Mouse (Mus musculus) olfactory bulb, adult 2 months (tissue): Measurements from ENCODE around the gene Hsd17b2.

Experiments used
- CTCF ChIP-seq: fragments of 200-500 bp; IDR thresholded peaks from 2 replicates; pipeline ENCODE4 v1.5.1; 2012; ENCODE audit warnings: low read depth, mild to moderate bottlenecking, low read length, moderate library complexity; ENCODE audit not compliant: insufficient read depth
- POLR2A ChIP-seq: fragments of 200-500 bp; IDR thresholded peaks from 2 replicates; pipeline ENCODE4 v1.6.1; 2012; ENCODE audit warnings: mild to moderate bottlenecking, low read depth, low read length, moderate library complexity; ENCODE audit not compliant: insufficient read depth

GRCm38 (mm10) chr8:117746651-117747050 is 44.9 kb downstream of the Hsd17b2 start:
- TF ChIP-seq POLR2A (no peak), CTCF (no peak)
